Mouse (Mus musculus): ENCODE results near the gene Cela1.

GRCm38 (mm10) chr15:100694406-100694805 is 6.7 kb upstream of the Cela1 start:
- TF ChIP-seq CTCF (IDR thresholded peaks at IDR 0.05; ENCODE audit: borderline replicate concordance, insufficient read depth, low read depth, low read length) (no peak), POLR2A (IDR thresholded peaks at IDR 0.05; ENCODE audit: borderline replicate concordance, insufficient read depth, low read length) (no peak)

Data from cerebellum, adult 2 months (tissue).